Mouse (Mus musculus) brain, embryonic 14.5 days (tissue): ENCODE measurements at regions not wholly inside any gene's neighbourhood (a gene's known extent, or its start where the extent isn't known, plus 50 kb on each side); places are given as distances from the start of the nearest gene placed in this dataset.
A peak's percentile ranks its signal among the peaks of the same experiment; 100 is the strongest.

ENCODE experiments used
- DNase-seq: peaks from one replicate; pipeline ENCODE4 v3.0.0-alpha.2; 2011; ENCODE audit warnings: low read depth
- CTCF ChIP-seq: fragments of 200-500 bp; IDR thresholded peaks from 2 replicates; pipeline ENCODE4 v1.5.1; 2012; ENCODE audit warnings: inconsistent platforms, mild to moderate bottlenecking, moderate library complexity, borderline replicate concordance; ENCODE audit not compliant: insufficient read depth, insufficient read length; ENCODE audit errors: extremely low read depth
- POLR2A ChIP-seq: fragments of 200-500 bp; IDR thresholded peaks from 2 replicates; pipeline ENCODE4 v1.6.1; 2012; ENCODE audit warnings: mild to moderate bottlenecking, inconsistent platforms, borderline replicate concordance; ENCODE audit not compliant: poor library complexity, insufficient read depth, insufficient read length, severe bottlenecking; ENCODE audit errors: extremely low read depth

GRCm38 (mm10) chr14:72064111-72064812, 427.4 kb downstream of the Gm9195 start:
- TF ChIP-seq CTCF (no peak), POLR2A (no peak)
- DNase-seq = no peak

- peak; percentile 91 for DNase-seq
Measured at GRCm38 (mm10) chr14:72042881-72043236, 448.8 kb downstream of the Gm9195 start.

GRCm38 (mm10) chr14:72042112-72042880, 449.3 kb downstream of the Gm9195 start:
- no peak for TF ChIP-seq POLR2A
- TF ChIP-seq CTCF = no peak
- peak; percentile 87 for DNase-seq

More at GRCm38 (mm10) chr14:72042881-72043236, 448.8 kb downstream of the Gm9195 start:
- no peak for TF ChIP-seq POLR2A
- TF ChIP-seq CTCF = no peak

- DNase-seq = no peak
- TF ChIP-seq POLR2A = no peak
Measured at GRCm38 (mm10) chr14:72030396-72030795, 461.2 kb downstream of the Gm9195 start.

GRCm38 (mm10) chr14:72027362-72028020, 464.1 kb downstream of the Gm9195 start:
- peak; percentile 12 for DNase-seq

GRCm38 (mm10) chr14:72004371-72004770, 487.3 kb downstream of the Gm9195 start:
- DNase-seq = no peak

More at GRCm38 (mm10) chr14:72027362-72028020, 464.1 kb downstream of the Gm9195 start:
- TF ChIP-seq CTCF (peak; percentile 14; the same call in 1 of the 2 replicates), POLR2A (no peak)

GRCm38 (mm10) chr14:72002205-72003138, 489.2 kb downstream of the Gm9195 start:
- peak; percentile 8 for DNase-seq
- TF ChIP-seq CTCF (no peak), POLR2A (no peak)

More at GRCm38 (mm10) chr14:72004371-72004770, 487.3 kb downstream of the Gm9195 start:
- TF ChIP-seq POLR2A (no peak), CTCF (no peak)

GRCm38 (mm10) chr14:71973016-71973415, 518.6 kb downstream of the Gm9195 start:
- TF ChIP-seq POLR2A (no peak), CTCF (no peak)
- DNase-seq = no peak

- no peak for DNase-seq
- no peak for TF ChIP-seq POLR2A
- TF ChIP-seq CTCF = no peak
Measured at GRCm38 (mm10) chr14:71972521-71972920, 519.1 kb downstream of the Gm9195 start.

- no peak for DNase-seq
- TF ChIP-seq POLR2A (no peak), CTCF (no peak)
Measured at GRCm38 (mm10) chr14:71967646-71968045, 524.0 kb downstream of the Gm9195 start.

GRCm38 (mm10) chr14:71963389-71964169, 528.1 kb downstream of the Gm9195 start:
- peak; percentile 92 for DNase-seq
- no peak for TF ChIP-seq POLR2A
- no peak for TF ChIP-seq CTCF
